Comparison of ENCODE assay signal across 12 mouse cellular contexts in genomic region chr2:165901127-165901384, GRCm38 (mm10). TPM values are rescaled to one million over a fixed set of nuclear protein-coding genes. Genes with fewer than 3 reads are reported as not detected.
DNase-seq lines count a peak whose midpoint lies in the region; ATAC-seq and TF ChIP-seq lines count a peak whose summit lies in the region.
"Had no signal": no experiment of that assay in that cellular context is flagged by ENCODE, and none has a peak within 500 bp of the region (broad histone marks: within the 10 kb centered on the region; RNA-seq: fewer than 3 reads in every experiment).

No protein-coding gene starts in this region.

- no peak overlapping the region for H3K4me2 ChIP-seq in forebrain, embryonic 11.5 days (ENCODE audit: low read depth, low read length, severe bottlenecking)
- peak overlapping the region; percentile 40 for H3K4me2 ChIP-seq in kidney, embryonic 16.5 days (replicated peaks; ENCODE audit: low read depth, low read length)
- no peak overlapping the region for H3K4me2 ChIP-seq in limb, embryonic 15.5 days

- no peak for ATAC-seq in forebrain, embryonic 11.5 days (replicated peaks; ENCODE audit: low FRiP score)
- ATAC-seq in kidney, embryonic 16.5 days (ENCODE audit: low FRiP score, low TSS enrichment) = 0 out of 2 replicates have a peak, but pooled peaks have one; percentile 21
- no peak for ATAC-seq in limb, embryonic 15.5 days (ENCODE audit: insufficient number of reproducible peaks, low FRiP score, low TSS enrichment, low read depth)

- no peaks in the 10 kb centered on the region for H3K9me3 ChIP-seq in forebrain, embryonic 10.5 days
- no peaks in the 10 kb centered on the region for H3K9me3 ChIP-seq in forebrain, embryonic 11.5 days (ENCODE audit: control insufficient read depth, low read length)
- no peaks in the 10 kb centered on the region for H3K9me3 ChIP-seq in kidney, embryonic 16.5 days (ENCODE audit: low read length)
- no peaks in the 10 kb centered on the region for H3K9me3 ChIP-seq in limb, embryonic 15.5 days

- no peak for DNase-seq in forebrain, embryonic 10.5 days (ENCODE audit: extremely low spot score, low spot score)
- DNase-seq in forebrain, embryonic 11.5 days (ENCODE audit: low spot score) = no peak
- DNase-seq in kidney, adult 18-20 months = no peak
- no peak for DNase-seq in urinary bladder, postnatal 36 days (ENCODE audit: low spot score in 2 of 2)
- no peak for DNase-seq in urinary bladder, postnatal 4 days (ENCODE audit: low spot score in 2 of 2)
- DNase-seq: kidney, postnatal 36 days; right cerebral cortex, postnatal 4 days; thymus, postnatal 36 days had no signal

- H3K9ac ChIP-seq in forebrain, embryonic 11.5 days (ENCODE audit: low read length) = no peak overlapping the region; the same call in 1 of the 2 replicates
- H3K9ac ChIP-seq in kidney, embryonic 16.5 days (replicated peaks; ENCODE audit: low read length) = peak overlapping the region; percentile 62
- no peak overlapping the region for H3K9ac ChIP-seq in limb, embryonic 15.5 days
- H3K9ac ChIP-seq: liver, embryonic 14.5 days had no signal

- H3K27me3 ChIP-seq in forebrain, embryonic 10.5 days (ENCODE audit: poor library complexity, severe bottlenecking) = no peaks in the 10 kb centered on the region
- H3K27me3 ChIP-seq in forebrain, embryonic 11.5 days (ENCODE audit: control insufficient read depth, insufficient read depth, low read length) = no peaks in the 10 kb centered on the region
- H3K27me3 ChIP-seq in kidney, embryonic 16.5 days (ENCODE audit: insufficient read depth, low read length) = no peaks in the 10 kb centered on the region
- no peaks in the 10 kb centered on the region for H3K27me3 ChIP-seq in limb, embryonic 15.5 days

- H3K27ac ChIP-seq in forebrain, embryonic 10.5 days = peak overlapping the region; percentile 89
- H3K27ac ChIP-seq in forebrain, embryonic 11.5 days (ENCODE audit: low read depth, low read length) = no peak overlapping the region
- H3K27ac ChIP-seq in kidney, embryonic 16.5 days (ENCODE audit: low read length) = peak overlapping the region; percentile 98
- H3K27ac ChIP-seq in bone marrow, adult 2 months (ENCODE audit: control insufficient read depth, insufficient read depth, low read depth, low read length, poor library complexity) = peak overlapping the region; percentile 28; the same call in 1 of the 2 replicates
- H3K27ac ChIP-seq in limb, embryonic 15.5 days = peak overlapping the region; percentile 83
- H3K27ac ChIP-seq: liver, embryonic 14.5 days had no signal

- peaks cover 62% of the 10 kb centered on the region for H3K4me1 ChIP-seq in forebrain, embryonic 10.5 days
- H3K4me1 ChIP-seq in forebrain, embryonic 11.5 days (replicated peaks; ENCODE audit: control insufficient read depth, insufficient read depth, low read length) = peaks cover 12% of the 10 kb centered on the region
- H3K4me1 ChIP-seq in kidney, embryonic 16.5 days (ENCODE audit: insufficient read depth, low read length) = peaks cover 32% of the 10 kb centered on the region
- peaks cover 1% of the 10 kb centered on the region; the same call in 1 of the 2 replicates for H3K4me1 ChIP-seq in bone marrow, adult 2 months (ENCODE audit: control insufficient read depth, insufficient read depth, low read length)
- peaks cover 30% of the 10 kb centered on the region for H3K4me1 ChIP-seq in limb, embryonic 15.5 days

- H3K4me3 ChIP-seq in forebrain, embryonic 10.5 days = peak overlapping the region; percentile 30; the same call in 1 of the 2 replicates
- no peak overlapping the region for H3K4me3 ChIP-seq in forebrain, embryonic 11.5 days (ENCODE audit: low read depth, low read length)
- H3K4me3 ChIP-seq in kidney, embryonic 16.5 days (ENCODE audit: low read length) = peak overlapping the region; percentile 23
- no peak overlapping the region for H3K4me3 ChIP-seq in bone marrow, adult 2 months (replicated peaks; ENCODE audit: control insufficient read depth, low read depth, low read length)
- H3K4me3 ChIP-seq in limb, embryonic 15.5 days = no peak overlapping the region

- WGBS in forebrain, embryonic 10.5 days = 32% methylated on average over 3 of the region's 3 CpGs
- 31% methylated on average over 3 of the region's 3 CpGs for WGBS in forebrain, embryonic 11.5 days
- 27% methylated on average over 3 of the region's 3 CpGs for WGBS in kidney, embryonic 16.5 days
- 51% methylated on average over 3 of the region's 3 CpGs for WGBS in bone marrow, adult 2 months
- WGBS in limb, embryonic 15.5 days = 28% methylated on average over 3 of the region's 3 CpGs

- no peaks in the 10 kb centered on the region for H3K36me3 ChIP-seq in forebrain, embryonic 10.5 days (replicated peaks)
- H3K36me3 ChIP-seq in forebrain, embryonic 11.5 days (ENCODE audit: control insufficient read depth, insufficient read depth, low read length) = no peaks in the 10 kb centered on the region
- H3K36me3 ChIP-seq in kidney, embryonic 16.5 days (ENCODE audit: insufficient read depth, low read length) = no peaks in the 10 kb centered on the region
- no peaks in the 10 kb centered on the region for H3K36me3 ChIP-seq in limb, embryonic 15.5 days

- TF ChIP-seq POLR2A in bone marrow, adult 2 months (IDR thresholded peaks at IDR 0.05; ENCODE audit: borderline replicate concordance, control insufficient read depth, low read depth, low read length) = no peak

- TF ChIP-seq CTCF in bone marrow, adult 2 months (IDR thresholded peaks at IDR 0.05; ENCODE audit: control insufficient read depth, insufficient read depth, low read length) = no peak

RNA-seq across cellular contexts. Expression of gene Zmynd8, which starts 2.2 kb away (rescaled TPM):
- polyA plus RNA-seq in forebrain, embryonic 10.5 days (2016; fragmentation: Nextera tagmentation; extraction: Ambion mirVana) = 60.2 and 64.4 TPM in 2 replicates
- 54.3 and 61.5 TPM in 2 replicates for polyA plus RNA-seq in forebrain, embryonic 11.5 days (2014; fragmentation: Nextera tagmentation; extraction: Ambion mirVana)
- polyA plus RNA-seq in kidney, embryonic 16.5 days (2015; fragmentation: Nextera tagmentation; extraction: Ambion mirVana) = 58.2 and 69.4 TPM in 2 replicates
- 34.1 and 75.2 TPM in 2 replicates for polyA plus RNA-seq in bone marrow, adult 2 months (2011; ENCODE audit: insufficient read depth, insufficient read length, low replicate concordance, missing spikeins)
- 40.4 and 52.2 TPM in 2 replicates for polyA plus RNA-seq in limb, embryonic 15.5 days (2015; fragmentation: Nextera tagmentation; extraction: Ambion mirVana)

Comparison
In these comparisons a context has a peak if more than half of its experiments do, and no peak if none do; other contexts are left out.
1. H3K4me3 ChIP-seq: peak in forebrain, embryonic 10.5 days (single experiment) and kidney, embryonic 16.5 days (single experiment); none in forebrain, embryonic 11.5 days (single experiment), bone marrow, adult 2 months (single experiment) and limb, embryonic 15.5 days (single experiment).